Mouse (Mus musculus) spleen, embryonic (tissue): Measurements from ENCODE around the gene Tomt.

ENCODE experiments used
- CTCF ChIA-PET: fragments of 350-600 bp; sonication (Branson Sonifier 250); formaldehyde crosslinking; loops from one replicate; lab custom pipeline; 2022; lab: Charles Lee

The Tomt gene

DNA sequence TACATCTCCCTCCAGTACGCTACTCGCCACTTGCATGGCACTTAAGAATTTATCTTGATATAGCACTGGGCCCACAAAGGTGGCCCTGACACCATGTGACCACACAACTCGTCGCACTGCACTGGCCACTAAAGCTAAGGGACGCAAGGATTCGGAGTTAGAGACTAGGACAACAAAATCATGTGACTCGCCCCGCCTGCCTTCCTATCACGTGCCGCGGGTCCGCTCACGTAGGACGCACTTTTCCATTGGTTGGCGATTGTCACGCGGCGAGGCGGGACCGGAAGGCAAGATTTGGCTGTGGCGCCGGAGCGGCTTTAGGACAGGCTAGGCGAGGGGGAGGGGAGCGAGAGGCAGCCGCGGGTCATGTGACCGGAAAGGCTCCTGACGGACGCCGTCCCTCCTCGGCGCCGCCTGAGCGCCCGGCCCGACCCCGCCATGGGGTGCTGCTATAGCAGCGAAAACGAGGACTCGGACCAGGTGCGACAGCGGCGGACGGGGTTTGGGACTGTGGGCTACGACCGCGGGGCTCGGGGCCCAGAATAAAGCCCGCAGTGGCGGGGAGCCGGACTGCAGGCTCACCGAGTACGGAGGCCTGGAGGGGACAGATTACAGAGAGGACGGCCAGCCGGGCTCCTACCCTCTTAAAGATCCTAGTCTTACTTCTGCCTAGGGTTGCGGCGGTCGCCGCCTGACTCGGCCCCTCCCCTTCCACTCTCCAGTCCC, 435 bp downstream of the Tomt start, which contains the start of gene Lamtor1:
Gene Lamtor1 (plus strand): TSS at position 344 of the 726 bp plus-strand sequence.
- CTCF ChIA-PET, result no interaction called here

DNA sequence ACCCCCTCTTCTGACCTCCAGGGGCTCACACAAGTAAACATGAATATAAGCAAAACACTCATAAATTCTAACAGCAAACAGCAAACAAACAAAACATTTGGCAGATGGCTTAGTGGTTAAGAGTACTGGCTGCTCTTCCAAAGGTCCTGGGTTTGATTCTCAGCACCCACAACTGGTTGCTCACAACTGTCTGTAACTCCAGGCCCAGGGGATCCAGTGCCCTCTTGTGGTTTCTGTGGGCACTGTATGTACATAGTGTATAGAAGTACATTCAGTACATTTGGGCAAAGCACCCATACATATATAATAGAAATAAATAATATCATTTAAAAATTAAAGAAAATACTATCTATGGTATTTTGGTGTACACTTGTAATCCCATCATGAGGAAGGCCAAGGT, 3.3 kb downstream of the Tomt start:
- CTCF ChIA-PET, result no interaction called here

DNA sequence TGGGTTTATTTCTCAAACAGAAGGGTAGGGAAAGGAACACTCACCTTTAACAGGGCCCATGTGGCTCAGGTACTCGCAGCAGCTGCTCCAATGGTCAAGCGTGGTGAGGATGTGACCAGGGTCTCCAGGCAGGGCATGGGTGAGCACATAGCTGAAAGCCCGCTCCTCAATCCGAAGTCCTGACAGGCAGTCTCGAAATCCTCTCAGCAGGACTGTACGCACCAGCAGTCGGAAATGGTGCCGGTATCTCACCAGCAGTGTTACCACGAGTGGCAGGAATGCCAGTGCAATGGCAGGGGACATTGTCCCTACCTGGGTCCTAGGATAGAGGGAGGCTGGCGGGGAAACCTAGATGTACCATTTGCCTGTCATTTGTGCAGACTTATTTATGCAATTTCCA, 4.2 kb downstream of the Tomt start:
- CTCF ChIA-PET, result interaction anchor here (0.6 kb wide), 1 partner anchor 44 kb away, joined by 3 read pairs; no protein-coding TSS in a partner anchor

DNA sequence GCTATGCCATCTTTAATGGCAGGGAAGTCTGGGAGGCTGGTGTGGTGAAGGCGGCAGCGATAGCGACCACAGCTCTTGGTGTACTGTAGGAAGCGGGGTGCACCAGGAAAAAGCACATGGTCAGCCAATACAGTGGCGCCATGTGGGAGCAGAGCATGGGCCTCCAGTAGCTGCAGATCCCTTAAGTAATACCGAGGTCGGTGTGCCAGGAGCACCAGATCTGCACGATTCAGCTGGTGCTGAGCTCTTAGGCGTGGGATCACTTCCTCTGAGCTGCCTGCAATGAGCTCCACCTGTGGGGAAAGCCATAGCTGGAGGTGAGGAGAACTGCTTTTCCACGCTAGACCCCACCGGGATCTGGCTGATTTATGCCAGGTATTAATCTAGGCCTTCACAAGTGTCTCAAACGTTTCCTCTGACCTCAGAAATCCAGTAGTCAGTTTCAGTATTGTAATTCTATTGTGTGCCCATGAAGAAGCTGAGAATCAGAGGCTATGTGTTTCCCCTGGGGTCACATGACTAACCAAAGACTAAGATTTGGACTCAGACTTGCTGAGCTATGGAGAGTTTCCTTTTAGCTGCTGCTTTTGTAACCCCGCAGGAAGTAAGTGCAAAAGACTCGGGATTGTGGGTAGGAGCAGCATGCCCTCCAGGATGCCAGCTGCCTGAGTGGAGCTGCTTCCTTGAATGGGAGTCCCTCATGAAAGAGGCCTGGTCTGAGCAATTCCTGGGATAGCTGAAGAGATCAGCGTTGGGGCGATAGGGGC, 5.6 kb downstream of the Tomt start:
- CTCF ChIA-PET, result interaction anchor here (0.5 kb wide), 1 partner anchor 378 kb away, joined by 3 read pairs; no protein-coding TSS in a partner anchor

DNA sequence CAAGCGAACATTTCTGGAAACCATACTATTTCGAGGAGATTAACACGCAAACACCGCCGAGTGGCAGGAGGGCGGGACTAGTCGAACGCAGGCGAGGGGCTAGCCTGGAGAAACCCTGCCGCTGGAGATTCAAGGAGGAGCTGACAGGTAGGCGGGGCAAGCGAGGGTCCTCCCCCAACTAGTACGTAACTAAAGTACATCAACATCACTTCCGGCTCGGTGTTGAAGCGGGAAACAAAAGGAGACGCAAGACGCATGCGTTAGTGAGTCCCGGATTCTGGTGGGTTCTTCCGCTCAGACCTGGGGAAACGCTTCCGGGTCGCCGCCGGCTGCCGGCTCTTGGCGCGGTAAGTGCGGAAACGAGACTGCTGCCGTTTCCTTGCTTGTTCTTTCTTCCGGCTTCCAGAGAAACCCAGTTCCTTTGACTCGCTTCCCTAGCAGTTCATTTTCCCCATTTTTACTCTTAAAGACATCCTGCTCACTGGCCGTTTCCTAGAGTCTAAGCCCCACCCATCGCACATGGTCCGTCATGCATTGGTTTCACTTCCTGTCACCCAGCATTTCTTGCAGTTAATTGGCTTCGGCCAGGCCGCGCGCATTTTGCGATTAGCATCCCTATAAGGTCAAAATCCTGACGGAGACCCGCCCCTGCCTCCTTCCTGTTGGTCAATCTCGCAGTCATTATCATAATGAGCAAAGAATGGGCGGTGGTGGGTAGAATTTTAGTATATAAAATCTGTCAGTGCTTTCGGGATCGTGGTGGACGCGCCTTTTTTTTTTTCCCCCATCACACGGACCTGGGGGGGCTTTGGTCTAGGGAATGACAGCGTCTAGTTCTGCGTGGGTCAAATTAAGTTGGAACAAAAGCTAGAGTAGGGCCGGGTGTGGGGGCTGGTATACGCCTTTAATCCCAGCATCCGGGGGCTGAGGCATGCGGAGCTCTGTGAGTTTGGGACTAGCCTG, 9.8 kb downstream of the Tomt start:
- CTCF ChIA-PET, result interaction anchor here (0.6 kb wide), 1 partner anchor 34 kb away, joined by 16 read pairs; no protein-coding TSS in a partner anchor

DNA sequence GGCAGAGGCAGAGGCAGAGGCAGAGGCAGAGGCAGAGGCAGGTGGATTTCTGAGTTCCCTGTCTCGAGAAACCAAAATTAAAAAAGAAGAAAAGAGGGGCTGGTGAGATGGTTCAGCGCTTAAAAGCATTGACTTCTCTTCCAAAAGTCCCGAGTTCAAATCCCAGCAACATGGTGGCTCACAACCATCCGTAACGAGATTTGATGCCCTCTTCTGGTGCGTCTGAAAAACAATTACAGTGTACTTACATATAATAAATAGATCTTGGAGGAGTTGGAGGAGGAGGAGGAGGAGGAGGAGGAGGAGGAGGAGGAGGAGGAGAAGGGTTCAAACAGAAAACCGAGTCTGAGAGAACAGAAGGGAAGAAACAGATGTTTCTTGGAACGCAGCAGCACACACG, 10.5 kb downstream of the Tomt start:
- CTCF ChIA-PET, result no interaction called here

DNA sequence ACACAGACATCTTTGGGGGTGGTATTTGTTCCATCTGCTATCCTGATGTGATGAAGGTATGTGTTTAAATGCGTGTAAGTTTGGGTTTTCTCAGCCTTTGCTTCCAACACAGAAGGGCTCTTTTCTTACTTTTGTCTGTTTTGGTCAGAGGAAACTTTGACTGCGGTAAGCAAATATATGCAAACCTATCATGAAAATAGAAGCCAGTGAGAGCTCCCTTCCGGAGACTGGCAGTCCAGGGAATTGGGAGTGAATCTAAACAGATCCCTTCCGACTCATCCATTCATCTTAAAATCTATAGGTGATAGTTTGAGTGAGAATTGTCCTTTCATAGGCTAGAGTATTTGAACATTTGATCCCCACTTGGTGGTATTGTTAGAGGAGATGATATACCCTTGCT, 17.7 kb downstream of the Tomt start:
- CTCF ChIA-PET, result interaction anchor here (0.6 kb wide), 1 partner anchor 67 kb away, joined by 3 read pairs; no protein-coding TSS in a partner anchor

DNA sequence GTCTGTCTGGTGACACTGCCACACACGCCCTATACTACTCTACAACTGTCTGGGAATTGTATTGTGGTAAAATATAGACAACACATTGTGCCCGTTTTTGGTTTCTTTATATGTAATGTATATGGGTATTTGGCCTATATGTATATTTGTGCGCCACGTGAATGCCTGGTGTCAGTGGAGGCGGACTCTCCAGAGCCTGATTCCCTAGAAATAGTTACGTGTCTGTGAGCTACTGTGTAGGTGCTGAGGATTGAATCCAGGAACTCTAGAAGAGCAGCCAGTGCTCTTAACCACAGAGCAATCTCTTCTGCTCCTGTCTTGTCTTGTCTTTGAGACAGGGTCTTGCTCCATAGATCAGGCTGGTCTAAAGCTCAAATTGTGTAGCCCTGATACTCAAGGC, 19.9 kb downstream of the Tomt start:
- CTCF ChIA-PET, result no interaction called here

DNA sequence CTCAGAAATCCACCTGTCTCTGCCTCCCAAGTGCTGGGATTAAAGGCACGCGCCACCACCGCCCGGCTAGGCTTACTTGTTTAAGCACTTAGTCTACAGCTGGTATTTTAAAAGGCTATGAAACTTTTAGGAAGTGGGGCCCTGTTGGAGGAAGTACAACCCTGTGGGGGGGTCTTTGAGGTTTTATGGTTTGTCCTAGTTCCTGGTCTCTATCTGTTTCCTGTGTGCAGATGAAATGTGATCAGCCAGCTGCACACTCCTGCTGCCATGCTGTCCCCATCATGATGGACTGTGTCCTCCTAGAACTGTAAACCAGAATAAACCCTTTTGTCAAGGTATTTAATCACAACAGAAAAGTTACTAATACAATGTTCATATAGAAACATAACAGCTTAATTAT, 22.0 kb downstream of the Tomt start:
- CTCF ChIA-PET, result interaction anchor here (0.5 kb wide), 1 partner anchor 103 kb away, joined by 3 read pairs; no protein-coding TSS in a partner anchor

DNA sequence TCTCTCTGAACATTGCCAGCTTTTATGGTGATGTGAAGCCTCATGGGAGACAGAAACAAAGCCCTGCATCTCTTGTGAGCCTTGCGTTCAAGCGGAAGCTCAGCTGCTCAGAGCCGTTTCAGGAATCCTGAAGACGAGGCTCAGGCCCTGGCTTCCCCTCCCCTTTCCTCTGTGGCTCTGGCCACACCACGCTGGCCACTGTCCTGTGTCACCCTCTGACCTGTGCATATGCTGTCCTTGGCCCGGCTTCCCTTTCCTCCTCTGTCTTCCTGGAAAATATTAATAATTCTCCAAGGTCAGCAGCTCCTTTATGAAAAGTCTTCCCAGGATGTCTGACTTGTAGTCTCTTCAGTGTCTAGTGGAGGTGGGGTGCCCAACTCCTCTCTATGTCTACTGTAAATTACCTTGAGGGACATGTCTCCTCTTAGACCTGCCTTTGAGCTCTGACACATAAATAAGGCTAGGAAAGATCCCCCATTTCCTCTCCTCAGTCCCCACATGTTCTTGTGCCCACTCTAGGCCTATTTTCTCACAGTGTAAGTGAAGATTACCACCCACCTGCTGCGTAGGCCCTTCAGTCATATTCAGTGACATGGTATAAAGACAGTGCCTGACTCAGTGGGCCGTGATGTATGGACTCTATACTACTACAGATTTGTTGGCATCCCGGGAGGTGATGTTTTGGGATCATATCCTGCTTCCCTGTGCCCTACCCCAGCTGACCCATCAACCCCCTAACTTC, 23.6 kb downstream of the Tomt start:
- CTCF ChIA-PET, result no interaction called here

DNA sequence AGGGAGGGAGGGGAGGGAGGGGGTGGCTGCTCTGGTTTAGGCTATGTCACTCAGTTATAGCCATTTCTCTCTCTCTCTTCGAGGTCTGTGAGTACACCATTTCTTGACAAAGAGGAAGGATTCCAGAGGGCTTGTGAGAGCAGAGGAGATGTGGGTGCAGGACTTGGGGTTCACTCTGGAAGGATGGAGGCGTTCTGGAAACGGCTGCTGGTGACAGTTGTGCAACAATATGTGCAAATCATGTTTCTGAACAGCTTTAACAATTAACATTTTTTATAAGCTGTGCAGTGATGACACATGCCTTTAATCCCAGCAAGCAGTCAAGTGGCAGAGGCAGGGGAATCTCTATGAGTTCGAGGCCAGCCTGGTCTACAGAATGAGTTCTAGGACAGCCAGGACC, 25.3 kb downstream of the Tomt start:
- CTCF ChIA-PET, result no interaction called here

DNA sequence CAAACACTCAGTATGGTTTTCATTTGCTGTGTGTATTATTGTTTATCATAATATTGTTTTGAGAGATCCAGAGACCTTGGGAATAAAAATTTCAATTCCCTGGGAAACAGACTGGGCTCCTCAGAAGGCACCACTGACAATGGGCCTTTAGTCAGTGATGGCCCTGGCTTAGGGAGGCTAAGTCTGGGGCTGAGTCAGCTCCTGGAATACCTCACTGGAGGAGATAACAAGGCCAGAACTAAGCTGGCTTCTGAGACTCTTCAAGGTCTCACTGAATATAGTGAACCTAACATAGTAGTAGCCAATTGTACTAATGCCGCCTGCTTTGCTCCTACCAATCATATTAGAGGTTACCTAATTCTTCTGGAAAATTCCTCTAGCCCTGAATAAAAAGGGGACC, 30.2 kb downstream of the Tomt start:
- CTCF ChIA-PET, result interaction anchor here (0.6 to 0.7 kb wide), 2 partner anchors 38 to 106 kb away, joined by 3 to 6 read pairs; no protein-coding TSS in a partner anchor

DNA sequence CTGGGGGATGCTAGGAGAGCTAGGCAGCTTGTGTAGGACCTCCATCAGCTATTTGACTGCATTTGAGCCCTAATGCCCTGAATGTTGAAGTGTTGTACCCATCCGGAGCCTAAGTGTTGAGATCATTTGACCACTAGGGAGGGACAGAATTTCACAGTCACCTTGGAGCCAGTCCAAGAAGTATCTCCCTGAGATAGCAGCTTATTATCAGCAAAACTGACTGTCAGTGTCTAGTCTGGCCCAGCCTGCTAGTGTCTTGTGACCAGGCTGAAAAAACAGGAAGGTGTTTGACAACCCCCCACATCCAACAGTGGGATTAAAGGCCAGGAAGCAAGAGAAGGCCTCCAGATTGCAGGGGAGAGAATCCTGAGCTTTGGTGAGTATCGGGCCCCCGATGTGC, 34.9 kb downstream of the Tomt start:
- CTCF ChIA-PET, result no interaction called here

DNA sequence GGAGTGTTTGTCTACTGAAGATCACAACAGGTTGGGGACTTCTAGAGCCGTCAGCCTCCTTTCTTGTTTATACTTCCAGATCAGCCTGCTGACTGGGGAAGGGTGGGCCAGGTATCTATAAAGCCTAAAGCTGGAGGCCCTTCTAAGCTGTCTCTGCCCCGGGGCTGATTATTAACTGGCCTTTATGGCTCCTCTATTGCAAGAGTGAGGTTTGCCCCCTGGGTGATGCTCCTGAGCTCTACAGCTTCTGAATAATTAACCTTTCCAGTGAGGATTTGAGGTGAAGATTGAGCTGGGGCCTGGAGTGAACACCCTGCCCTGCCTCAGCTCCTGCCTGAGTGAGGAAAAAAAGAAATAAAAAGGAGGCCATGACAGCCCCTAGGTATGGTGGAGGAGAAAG, 35.5 kb downstream of the Tomt start, which contains the start of gene Folr1:
Gene Folr1 (minus strand): TSS at position 160 of the 400 bp plus-strand sequence.
- CTCF ChIA-PET, result no interaction called here

DNA sequence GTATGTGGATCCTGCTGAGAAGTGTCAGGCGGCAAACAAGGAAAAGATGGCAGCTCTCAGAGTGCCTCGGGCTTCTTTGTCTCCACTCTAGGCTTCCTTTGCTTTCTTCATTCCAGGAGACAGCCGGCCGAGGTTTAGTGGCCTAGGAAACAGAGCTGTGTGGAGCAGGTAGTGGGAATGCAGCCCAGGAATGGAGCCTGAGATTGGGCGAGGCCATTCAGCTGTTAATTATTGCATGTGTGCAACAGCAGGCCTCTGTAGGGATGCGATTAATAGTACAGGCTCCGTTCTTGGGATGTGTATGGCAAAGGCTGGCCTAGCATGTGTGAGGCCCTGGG, 37.0 kb downstream of the Tomt start:
- CTCF ChIA-PET, result no interaction called here

DNA sequence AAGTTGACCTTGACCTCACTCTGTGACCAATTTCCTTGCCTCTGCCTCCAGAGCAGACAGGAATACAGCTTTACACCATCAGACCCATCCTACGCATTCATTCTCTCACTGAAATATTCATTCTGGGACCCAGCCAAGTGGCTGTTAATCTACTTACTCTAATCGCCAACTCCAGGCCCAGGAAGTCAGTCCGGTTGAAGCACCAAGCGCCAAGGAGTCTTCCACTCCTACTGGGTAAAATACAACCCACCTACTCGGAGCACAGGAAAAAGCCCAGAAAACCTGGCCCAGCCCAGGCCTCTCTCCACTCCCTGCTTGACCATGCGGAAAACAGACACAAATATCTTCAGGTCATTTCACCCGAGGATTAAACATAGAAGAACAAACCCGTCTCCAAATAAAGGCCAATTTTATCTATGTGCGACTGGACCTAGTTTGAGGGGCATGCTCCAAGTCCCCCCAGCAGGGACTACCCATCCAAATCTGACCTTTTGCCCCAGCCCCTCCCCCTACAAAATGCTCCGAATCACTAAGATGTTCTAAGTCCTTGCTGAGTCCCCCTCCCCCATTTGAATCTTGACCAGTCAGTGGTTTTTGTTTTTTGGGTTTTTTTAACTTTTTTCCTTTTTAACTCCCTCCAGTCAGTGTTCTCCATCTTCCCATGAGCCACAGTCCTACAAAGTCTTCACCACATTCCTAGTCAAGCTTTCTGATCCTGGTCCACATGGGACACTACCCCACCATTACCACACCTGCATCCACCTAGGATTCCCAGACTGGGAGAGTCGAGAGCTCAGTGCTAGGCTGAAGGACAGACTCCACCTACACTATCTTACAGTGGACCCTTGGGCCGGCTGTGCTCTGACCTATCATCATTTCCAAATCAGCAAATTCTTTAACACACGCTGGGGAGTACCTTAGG, 37.7 kb downstream of the Tomt start:
- CTCF ChIA-PET, result no interaction called here

DNA sequence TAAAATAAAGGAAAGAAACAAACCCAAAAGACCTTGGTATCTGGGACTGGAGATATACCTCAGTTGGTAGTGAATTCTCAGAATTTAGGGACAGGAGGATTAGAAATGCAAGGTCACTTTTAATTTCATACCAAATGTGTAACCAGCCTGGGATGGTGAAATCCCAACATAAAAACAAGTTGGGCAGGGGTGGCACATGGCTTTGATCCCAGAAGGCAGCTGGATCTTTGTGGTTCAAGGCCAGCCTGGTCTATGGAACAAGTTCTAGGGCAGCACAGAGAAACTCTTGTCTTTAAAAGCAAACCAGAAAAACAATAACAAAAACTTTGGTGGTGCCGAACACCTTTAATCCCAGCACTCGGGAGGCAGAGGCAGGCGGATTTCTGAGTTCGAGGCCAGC, 38.7 kb downstream of the Tomt start:
- CTCF ChIA-PET, result no interaction called here

DNA sequence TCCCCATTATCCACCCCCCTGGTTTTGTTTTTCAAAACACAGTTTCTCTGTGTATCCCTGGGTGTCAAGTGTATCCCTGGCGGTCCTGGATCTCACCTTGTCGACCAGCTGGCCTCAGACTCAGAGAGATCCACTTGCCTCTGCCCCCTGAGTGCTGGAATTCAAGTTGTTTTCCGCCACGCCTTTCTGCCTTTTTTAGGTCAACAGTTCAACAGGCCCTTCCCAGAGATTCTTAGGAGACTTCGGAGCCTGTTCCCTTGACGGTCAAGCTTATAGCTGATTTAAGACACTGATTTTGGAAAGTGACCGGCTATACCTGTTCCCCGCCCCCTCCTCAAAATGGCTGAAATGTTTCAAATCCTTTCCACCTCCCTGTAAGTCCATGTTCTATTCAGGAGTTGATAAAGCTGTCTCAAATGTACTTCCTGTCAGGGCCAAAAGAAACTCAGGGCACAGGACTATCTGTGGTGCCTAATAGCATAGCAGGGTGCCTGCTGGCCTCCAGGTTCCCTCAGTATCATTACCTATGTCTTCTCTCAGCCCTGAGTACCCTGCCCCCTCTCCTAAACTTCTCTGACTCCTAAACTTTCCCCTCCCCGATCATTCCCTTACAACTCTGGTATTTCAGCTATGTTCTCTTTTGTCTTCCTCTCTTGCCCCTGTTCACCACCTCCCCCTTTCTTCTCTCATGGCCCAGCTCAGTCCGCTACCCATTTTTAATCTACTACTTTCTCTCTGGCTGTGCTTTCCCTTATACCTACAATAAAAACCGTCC, 39.5 kb downstream of the Tomt start:
- CTCF ChIA-PET, result no interaction called here

DNA sequence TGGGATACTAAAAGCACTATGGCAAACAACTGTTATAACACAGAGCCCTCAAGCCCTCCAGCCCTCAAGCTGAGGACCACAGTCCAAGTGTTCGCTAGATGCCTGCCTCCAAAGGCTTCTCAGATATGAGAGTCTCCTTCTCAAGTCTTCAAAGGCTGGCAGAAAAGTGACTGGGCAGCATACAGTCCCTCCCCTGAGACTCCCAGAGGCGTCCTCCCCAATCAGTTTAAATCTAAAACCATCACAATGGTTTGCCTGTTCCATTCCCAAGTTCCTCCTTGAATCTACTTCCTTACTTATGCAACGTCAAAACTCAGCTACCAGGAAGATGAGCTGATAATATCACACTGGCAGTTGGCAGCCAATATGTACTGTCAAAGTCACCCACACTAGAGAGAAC, 42.7 kb downstream of the Tomt start, which contains the start of gene Anapc15:
Gene Anapc15 (plus strand): TSS at position 301 of the 400 bp plus-strand sequence.
- CTCF ChIA-PET, result interaction anchor here (0.6 kb wide), 1 partner anchor 1874 kb away, joined by 3 read pairs; no protein-coding TSS in a partner anchor
